Mouse (Mus musculus): ENCODE measurements at regions not wholly inside any gene's neighbourhood (a gene's known extent, or its start where the extent isn't known, plus 50 kb on each side); places are given as distances from the start of the nearest gene placed in this dataset.

DNA sequence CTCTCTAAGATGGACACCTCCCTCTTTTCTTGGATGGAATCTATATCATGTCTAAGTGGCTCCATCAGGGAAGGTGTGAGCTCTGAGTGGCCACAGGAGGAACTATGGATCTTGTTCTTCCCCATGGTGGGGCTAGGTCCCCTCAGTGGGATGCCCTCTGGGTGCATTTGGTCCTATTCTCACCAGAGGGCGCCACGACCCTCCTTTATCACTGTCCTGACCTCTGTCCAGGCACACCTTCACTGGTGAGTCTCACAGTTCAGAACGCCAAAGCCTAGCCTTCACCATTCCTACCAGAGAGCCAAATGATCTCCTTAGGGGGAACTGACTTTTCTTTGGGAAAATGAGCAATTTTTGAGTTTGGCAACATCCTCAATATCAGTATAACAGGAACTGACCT is 64.6 kb upstream of the Slc25a33 start:
- TF ChIP-seq GABPA (IDR thresholded peaks at IDR 0.05; ENCODE audit: low read depth, low read length) (no peak), POLR2AphosphoS5 (IDR thresholded peaks at IDR 0.05; ENCODE audit: borderline replicate concordance, low read depth, low read length) (no peak), GATA1 (IDR thresholded peaks at IDR 0.05; ENCODE audit: low read depth, low read length) (no peak), KAT2A (conservative IDR thresholded peaks at IDR 0.05; ENCODE audit: low read depth, low read length) (no peak), USF1 (IDR thresholded peaks at IDR 0.05; ENCODE audit: low read depth, low read length) (no peak), JUND (IDR thresholded peaks at IDR 0.05; ENCODE audit: low read depth, low read length) (no peak), EP300 (IDR thresholded peaks at IDR 0.05; ENCODE audit: low read depth in 1 of 2, low read length in 2 of 2) (no peak), CTCF (IDR thresholded peaks at IDR 0.05 in 2 of 3, conservative IDR thresholded peaks at IDR 0.05 in 1 of 3; ENCODE audit: control insufficient read depth in 1 of 3, insufficient read depth in 1 of 3, low read depth in 2 of 3, low read length in 3 of 3, poor library complexity in 1 of 3, severe bottlenecking in 1 of 3) (peak; percentile 47 to 74 (median 67)), ZKSCAN1 (IDR thresholded peaks at IDR 0.05; ENCODE audit: low read depth, low read length) (no peak), SIN3A (IDR thresholded peaks at IDR 0.05; ENCODE audit: low read length) (no peak), NRF1 (IDR thresholded peaks at IDR 0.05; ENCODE audit: insufficient read depth, low read depth, low read length, poor library complexity, severe bottlenecking) (no peak), SMC3 (IDR thresholded peaks at IDR 0.05; ENCODE audit: low read depth, low read length) (peak; percentile 80), POLR2A (IDR thresholded peaks at IDR 0.05; ENCODE audit: control insufficient read depth in 1 of 2, insufficient read depth in 1 of 2, low read depth in 1 of 2, low read length in 2 of 2, poor library complexity in 1 of 2) (no peak), MAZ (IDR thresholded peaks at IDR 0.05; ENCODE audit: low read depth, low read length) (no peak), MXI1 (IDR thresholded peaks at IDR 0.05; ENCODE audit: low read depth, low read length) (no peak), ETS1 (IDR thresholded peaks at IDR 0.05; ENCODE audit: low read depth, low read length) (no peak), UBTF (IDR thresholded peaks at IDR 0.05; ENCODE audit: borderline replicate concordance, insufficient read depth, low read depth, low read length) (no peak), ELF1 (IDR thresholded peaks at IDR 0.05; ENCODE audit: low read depth, low read length) (no peak), E2F4 (IDR thresholded peaks at IDR 0.05; ENCODE audit: borderline replicate concordance, low read depth, low read length) (no peak), ZNF384 (IDR thresholded peaks at IDR 0.05; ENCODE audit: low read depth, low read length) (no peak), MYB (IDR thresholded peaks at IDR 0.05; ENCODE audit: low read depth, low read length) (no peak), HCFC1 (IDR thresholded peaks at IDR 0.05; ENCODE audit: low read depth, low read length) (no peak), RAD21 (IDR thresholded peaks at IDR 0.05; ENCODE audit: low read depth, low read length) (peak; percentile 71), TAL1 (IDR thresholded peaks at IDR 0.05; ENCODE audit: low read length) (no peak), ZC3H11A (IDR thresholded peaks at IDR 0.05; ENCODE audit: low read depth, low read length) (peak; percentile 73), USF2 (IDR thresholded peaks at IDR 0.05; ENCODE audit: borderline replicate concordance in 1 of 2, insufficient read depth in 1 of 2, low read depth in 1 of 2, low read length in 2 of 2) (no peak), ZMIZ1 (IDR thresholded peaks at IDR 0.05; ENCODE audit: low read depth, low read length) (no peak), BHLHE40 (IDR thresholded peaks at IDR 0.05; ENCODE audit: borderline replicate concordance, low read depth, low read length) (no peak), MEF2A (IDR thresholded peaks at IDR 0.05; ENCODE audit: extremely low read depth, insufficient replicate concordance, low read depth, low read length, poor library complexity, severe bottlenecking) (no peak), RCOR1 (IDR thresholded peaks at IDR 0.05; ENCODE audit: low read depth, low read length) (no peak)
- Histone ChIP-seq H3K4me1 (ENCODE audit: control insufficient read depth in 1 of 2, insufficient read depth in 2 of 2, low read length in 2 of 2) (no peaks in the 10 kb centered on the region), H3K27ac (ENCODE audit: control insufficient read depth, low read depth, low read length) (no peak overlapping the region), H3K4me3 (ENCODE audit: control insufficient read depth in 1 of 2, insufficient read depth in 1 of 2, low read depth in 2 of 2, low read length in 2 of 2) (no peak overlapping the region), H3K9ac (ENCODE audit: control insufficient read depth, low read depth, low read length, poor library complexity, severe bottlenecking) (no peak overlapping the region), H3K79me2 (ENCODE audit: control insufficient read depth, insufficient read depth, low read length, poor library complexity) (no peaks in the 10 kb centered on the region), H3K27me3 (ENCODE audit: control insufficient read depth in 1 of 2, insufficient read depth in 2 of 2, low read length in 2 of 2) (peaks cover 0 to 1% of the 10 kb centered on the region in 2 experiments; a peak in 2 of 4 replicates), H3K36me3 (ENCODE audit: control insufficient read depth in 1 of 2, insufficient read depth in 2 of 2, low read length in 2 of 2) (no peaks in the 10 kb centered on the region), H3K9me3 (replicated peaks; ENCODE audit: insufficient read depth, low read length) (no peaks in the 10 kb centered on the region)
- DNase-seq (ENCODE audit: low read depth, low spot score) = peak; percentile 24

Data from MEL (cell line).